Mouse (Mus musculus): ENCODE data around the gene Hoxd11. TPM values are rescaled to one million over a fixed set of nuclear protein-coding genes. Genes with fewer than 3 reads are reported as not detected.
A peak's percentile ranks its signal among the peaks of the same experiment; 100 is the strongest.

Hoxd11 gene
- polyA plus RNA-seq, 1 experiment from 2014 or later, result 0.44 TPM

DNA sequence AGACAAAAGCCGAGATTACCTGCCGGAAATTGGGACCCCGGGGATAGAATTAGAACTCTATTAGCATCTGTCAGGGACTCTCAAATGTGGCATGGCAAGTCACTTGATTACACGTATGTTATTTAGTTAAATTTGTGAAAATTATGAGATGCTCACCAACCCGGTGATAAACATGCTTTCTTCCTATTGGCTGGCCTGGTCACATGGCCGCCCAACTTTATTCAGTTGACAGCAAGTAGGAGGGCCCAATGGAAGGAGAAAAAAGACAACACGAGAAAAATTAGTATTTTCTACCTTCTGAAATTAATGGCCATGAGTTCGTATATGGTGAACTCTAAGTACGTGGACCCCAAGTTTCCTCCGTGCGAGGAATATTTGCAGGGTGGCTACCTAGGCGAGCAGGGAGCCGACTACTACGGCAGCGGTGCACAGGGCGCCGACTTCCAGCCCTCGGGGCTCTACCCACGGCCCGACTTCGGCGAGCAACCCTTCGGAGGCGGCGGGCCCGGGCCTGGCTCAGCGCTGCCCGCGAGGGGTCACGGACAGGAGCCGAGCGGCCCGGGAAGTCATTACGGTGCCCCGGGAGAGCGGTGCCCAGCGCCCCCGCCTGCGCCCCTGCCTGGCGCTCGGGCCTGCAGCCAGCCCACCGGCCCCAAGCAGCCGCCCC lies 47.7 kb downstream of the Hoxd11 start:
- no peaks in the 10 kb centered on the region for H3K36me3 ChIP-seq (ENCODE audit: control insufficient read depth, insufficient read depth, low read length)
- no peak for ATAC-seq (replicated peaks; ENCODE audit: low FRiP score)
- peaks cover 98% of the 10 kb centered on the region for H3K27me3 ChIP-seq (replicated peaks; ENCODE audit: control insufficient read depth, insufficient read depth, low read length)
- 4% methylated on average over 43 of the region's 43 CpGs for WGBS
- H3K27ac ChIP-seq (ENCODE audit: low read depth, low read length), result no peak overlapping the region
- peak overlapping the region; percentile 44 for H3K4me3 ChIP-seq (ENCODE audit: low read depth, low read length)
- H3K9me3 ChIP-seq (ENCODE audit: control insufficient read depth, low read length), result no peaks in the 10 kb centered on the region
- no peak for DNase-seq (ENCODE audit: low spot score)
- 0 out of 2 replicates have a peak, but pooled peaks cover 2% of the 10 kb centered on the region for H3K4me1 ChIP-seq (replicated peaks; ENCODE audit: control insufficient read depth, insufficient read depth, low read length)
- no peak overlapping the region for H3K9ac ChIP-seq (ENCODE audit: low read depth, low read length)
- peak overlapping the region; percentile 57 for H3K4me2 ChIP-seq

DNA sequence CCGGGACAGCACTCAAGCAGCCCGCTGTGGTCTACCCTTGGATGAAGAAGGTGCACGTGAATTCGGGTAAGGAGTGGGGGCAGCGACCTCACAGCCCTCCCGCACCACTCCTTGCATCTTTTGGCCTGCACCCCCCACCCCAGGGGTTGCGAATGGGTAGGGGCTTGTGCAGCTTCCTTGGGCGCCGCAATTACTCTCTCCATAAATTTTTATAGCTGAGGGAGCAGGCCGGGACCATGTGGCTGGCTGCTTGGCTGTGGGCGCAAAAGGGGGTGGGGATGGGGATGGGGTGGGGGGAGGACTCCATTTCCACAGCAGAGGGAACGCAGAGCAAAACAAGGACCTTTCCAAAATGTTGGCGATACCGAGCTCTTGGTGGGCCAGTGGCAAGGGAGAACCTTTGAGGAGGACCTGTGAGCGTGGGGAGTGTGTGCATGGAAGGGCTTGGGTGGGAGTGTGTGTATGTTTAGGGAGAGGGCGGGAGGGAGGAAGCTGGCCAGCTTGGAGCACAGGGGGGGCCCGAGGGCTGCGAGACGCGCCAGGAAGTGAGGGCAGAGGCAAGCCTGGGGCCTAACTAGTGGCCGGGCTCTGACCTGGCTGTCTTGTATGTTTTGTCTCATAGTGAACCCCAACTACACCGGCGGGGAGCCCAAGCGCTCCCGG lies 48.4 kb downstream of the Hoxd11 start:
- H3K9me3 ChIP-seq (ENCODE audit: control insufficient read depth, low read length), result no peaks in the 10 kb centered on the region
- peak overlapping the region; percentile 57 for H3K4me2 ChIP-seq
- DNase-seq (ENCODE audit: low spot score), result no peak
- no peak overlapping the region for H3K9ac ChIP-seq (ENCODE audit: low read depth, low read length)
- no peaks in the 10 kb centered on the region for H3K36me3 ChIP-seq (ENCODE audit: control insufficient read depth, insufficient read depth, low read length)
- peak overlapping the region; percentile 44 for H3K4me3 ChIP-seq (ENCODE audit: low read depth, low read length)
- no peak for ATAC-seq (replicated peaks; ENCODE audit: low FRiP score)
- H3K4me1 ChIP-seq (replicated peaks; ENCODE audit: control insufficient read depth, insufficient read depth, low read length), result peaks cover 2% of the 10 kb centered on the region; the same call in 1 of the 2 replicates
- H3K27ac ChIP-seq (ENCODE audit: low read depth, low read length), result no peak overlapping the region
- WGBS, result 8% methylated on average over 24 of the region's 25 CpGs
- peaks cover 98% of the 10 kb centered on the region for H3K27me3 ChIP-seq (replicated peaks; ENCODE audit: control insufficient read depth, insufficient read depth, low read length)

DNA sequence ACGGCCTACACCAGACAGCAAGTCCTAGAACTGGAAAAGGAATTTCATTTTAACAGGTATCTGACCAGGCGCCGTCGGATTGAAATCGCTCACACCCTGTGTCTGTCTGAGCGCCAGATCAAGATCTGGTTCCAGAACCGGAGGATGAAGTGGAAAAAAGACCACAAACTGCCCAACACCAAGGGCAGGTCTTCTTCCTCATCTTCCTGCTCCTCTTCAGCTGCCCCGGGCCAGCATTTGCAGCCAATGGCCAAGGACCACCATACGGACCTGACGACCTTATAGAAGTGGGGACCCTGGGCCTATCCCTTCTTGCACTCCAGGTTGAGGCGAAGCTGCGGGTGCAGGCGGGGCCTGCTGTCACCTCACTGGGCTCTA lies 48.9 kb downstream of the Hoxd11 start:
- Histone ChIP-seq H3K4me2 (no peak overlapping the region), H3K27ac (ENCODE audit: low read depth, low read length) (no peak overlapping the region), H3K4me1 (replicated peaks; ENCODE audit: control insufficient read depth, insufficient read depth, low read length) (peaks cover 2% of the 10 kb centered on the region; the same call in 1 of the 2 replicates), H3K4me3 (ENCODE audit: low read depth, low read length) (no peak overlapping the region), H3K36me3 (ENCODE audit: control insufficient read depth, insufficient read depth, low read length) (no peaks in the 10 kb centered on the region), H3K9ac (ENCODE audit: low read depth, low read length) (no peak overlapping the region), H3K27me3 (replicated peaks; ENCODE audit: control insufficient read depth, insufficient read depth, low read length) (peaks cover 98% of the 10 kb centered on the region), H3K9me3 (ENCODE audit: control insufficient read depth, low read length) (no peaks in the 10 kb centered on the region)
- ATAC-seq (replicated peaks; ENCODE audit: low FRiP score), result no peak
- WGBS, result 28% methylated on average over 13 of the region's 13 CpGs
- DNase-seq (ENCODE audit: low spot score), result peak; percentile 33

DNA sequence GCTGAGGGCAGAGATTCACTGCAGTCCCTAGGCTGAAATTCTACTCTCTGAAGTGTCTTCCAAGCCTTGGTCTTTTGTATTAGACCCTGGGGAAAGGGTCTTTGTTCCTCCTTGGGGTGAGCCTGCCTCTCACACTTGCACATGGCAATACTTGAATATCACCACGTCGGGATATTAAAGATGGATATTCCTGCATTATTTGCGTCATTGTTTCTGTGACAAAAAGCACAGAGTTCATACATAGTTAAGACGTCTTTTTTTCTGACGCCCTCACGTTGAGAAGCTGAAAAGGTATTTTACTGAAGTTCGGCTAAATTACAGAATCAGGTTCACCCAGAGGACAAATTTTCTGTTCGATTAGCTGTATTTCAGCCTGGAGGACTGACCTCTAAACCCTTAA lies 51.0 kb downstream of the Hoxd11 start:
- no peaks in the 10 kb centered on the region for H3K9me3 ChIP-seq (ENCODE audit: control insufficient read depth, low read length)
- H3K36me3 ChIP-seq (ENCODE audit: control insufficient read depth, insufficient read depth, low read length), result no peaks in the 10 kb centered on the region
- ATAC-seq (replicated peaks; ENCODE audit: low FRiP score), result no peak
- peaks cover 98% of the 10 kb centered on the region for H3K27me3 ChIP-seq (replicated peaks; ENCODE audit: control insufficient read depth, insufficient read depth, low read length)
- H3K4me3 ChIP-seq (ENCODE audit: low read depth, low read length), result no peak overlapping the region
- DNase-seq (ENCODE audit: low spot score), result no peak
- peaks cover 2% of the 10 kb centered on the region; the same call in 1 of the 2 replicates for H3K4me1 ChIP-seq (replicated peaks; ENCODE audit: control insufficient read depth, insufficient read depth, low read length)
- H3K9ac ChIP-seq (ENCODE audit: low read depth, low read length), result no peak overlapping the region
- 29% methylated on average over 8 of the region's 8 CpGs for WGBS
- H3K27ac ChIP-seq (ENCODE audit: low read depth, low read length), result no peak overlapping the region
- no peak overlapping the region for H3K4me2 ChIP-seq

DNA sequence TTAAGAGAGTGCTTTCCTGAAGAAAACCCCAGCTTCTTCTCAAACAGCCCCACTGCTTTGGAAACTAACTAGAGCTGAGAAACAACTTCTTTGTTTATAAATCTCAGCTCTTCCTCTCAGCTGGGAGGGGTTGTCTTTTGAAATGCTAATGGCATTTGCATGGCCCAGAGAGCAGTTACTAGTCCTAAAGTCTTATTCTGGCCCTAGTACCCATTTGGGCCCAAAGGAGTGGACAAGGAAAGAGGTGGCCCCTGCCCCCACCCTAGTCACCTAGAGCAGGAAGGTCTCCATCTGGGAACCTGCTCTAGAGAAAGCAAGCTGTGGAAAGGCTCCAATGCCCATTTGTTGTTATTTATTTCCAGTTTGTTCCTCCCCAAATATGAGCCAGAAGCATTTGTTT lies 51.7 kb downstream of the Hoxd11 start:
- no peak overlapping the region for H3K27ac ChIP-seq (ENCODE audit: low read depth, low read length)
- H3K9ac ChIP-seq (ENCODE audit: low read depth, low read length), result no peak overlapping the region
- ATAC-seq (replicated peaks; ENCODE audit: low FRiP score) (no peak), DNase-seq (ENCODE audit: low spot score) (no peak)
- H3K9me3 ChIP-seq (ENCODE audit: control insufficient read depth, low read length), result no peaks in the 10 kb centered on the region
- peaks cover 98% of the 10 kb centered on the region for H3K27me3 ChIP-seq (replicated peaks; ENCODE audit: control insufficient read depth, insufficient read depth, low read length)
- no peaks in the 10 kb centered on the region for H3K36me3 ChIP-seq (ENCODE audit: control insufficient read depth, insufficient read depth, low read length)
- no peak overlapping the region for H3K4me3 ChIP-seq (ENCODE audit: low read depth, low read length)
- H3K4me1 ChIP-seq (replicated peaks; ENCODE audit: control insufficient read depth, insufficient read depth, low read length), result peaks cover 2% of the 10 kb centered on the region; the same call in 1 of the 2 replicates
- no peak overlapping the region for H3K4me2 ChIP-seq

DNA sequence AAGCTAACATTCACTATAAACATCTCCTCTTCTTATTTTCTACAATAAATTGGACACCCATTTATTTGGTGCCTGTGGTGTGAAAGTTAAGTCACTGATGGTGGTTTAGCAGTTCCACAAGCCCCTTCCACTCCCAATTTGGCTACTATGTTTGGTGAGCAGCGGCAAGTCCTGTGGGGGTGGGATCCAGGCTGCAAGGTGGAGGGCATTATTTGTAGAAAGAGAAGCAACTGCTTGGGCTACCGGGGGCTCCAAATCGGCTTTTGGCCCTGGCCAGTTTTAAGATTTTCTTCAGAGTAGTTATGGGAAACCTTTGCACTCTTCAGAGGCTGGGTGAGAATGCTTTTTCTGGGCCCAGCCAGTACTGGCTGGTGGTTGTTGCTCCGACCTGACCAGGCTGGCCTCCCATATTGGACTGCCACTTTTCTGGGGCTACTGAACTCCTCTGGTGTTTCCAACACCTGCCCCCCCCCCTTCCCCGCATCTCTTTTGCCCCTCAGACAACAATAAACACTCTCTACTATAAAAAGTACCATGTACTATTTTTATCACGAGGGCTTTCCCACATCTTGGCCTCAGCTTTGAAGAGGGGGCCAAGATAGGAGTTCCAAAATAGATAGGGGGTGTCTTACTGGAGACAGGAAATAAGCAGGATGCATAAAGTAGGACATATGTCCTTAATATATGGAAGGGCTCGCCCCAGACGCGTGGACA lies 52.6 kb downstream of the Hoxd11 start:
- H3K4me3 ChIP-seq (ENCODE audit: low read depth, low read length), result no peak overlapping the region
- DNase-seq (ENCODE audit: low spot score), result no peak
- no peak overlapping the region for H3K27ac ChIP-seq (ENCODE audit: low read depth, low read length)
- H3K9ac ChIP-seq (ENCODE audit: low read depth, low read length), result no peak overlapping the region
- peaks cover 98% of the 10 kb centered on the region for H3K27me3 ChIP-seq (replicated peaks; ENCODE audit: control insufficient read depth, insufficient read depth, low read length)
- H3K9me3 ChIP-seq (ENCODE audit: control insufficient read depth, low read length), result no peaks in the 10 kb centered on the region
- no peak for ATAC-seq (replicated peaks; ENCODE audit: low FRiP score)
- H3K4me2 ChIP-seq, result no peak overlapping the region; the same call in 1 of the 2 replicates
- peaks cover 2% of the 10 kb centered on the region; the same call in 1 of the 2 replicates for H3K4me1 ChIP-seq (replicated peaks; ENCODE audit: control insufficient read depth, insufficient read depth, low read length)
- 18% methylated on average over 9 of the region's 9 CpGs for WGBS
- no peaks in the 10 kb centered on the region for H3K36me3 ChIP-seq (ENCODE audit: control insufficient read depth, insufficient read depth, low read length)

DNA sequence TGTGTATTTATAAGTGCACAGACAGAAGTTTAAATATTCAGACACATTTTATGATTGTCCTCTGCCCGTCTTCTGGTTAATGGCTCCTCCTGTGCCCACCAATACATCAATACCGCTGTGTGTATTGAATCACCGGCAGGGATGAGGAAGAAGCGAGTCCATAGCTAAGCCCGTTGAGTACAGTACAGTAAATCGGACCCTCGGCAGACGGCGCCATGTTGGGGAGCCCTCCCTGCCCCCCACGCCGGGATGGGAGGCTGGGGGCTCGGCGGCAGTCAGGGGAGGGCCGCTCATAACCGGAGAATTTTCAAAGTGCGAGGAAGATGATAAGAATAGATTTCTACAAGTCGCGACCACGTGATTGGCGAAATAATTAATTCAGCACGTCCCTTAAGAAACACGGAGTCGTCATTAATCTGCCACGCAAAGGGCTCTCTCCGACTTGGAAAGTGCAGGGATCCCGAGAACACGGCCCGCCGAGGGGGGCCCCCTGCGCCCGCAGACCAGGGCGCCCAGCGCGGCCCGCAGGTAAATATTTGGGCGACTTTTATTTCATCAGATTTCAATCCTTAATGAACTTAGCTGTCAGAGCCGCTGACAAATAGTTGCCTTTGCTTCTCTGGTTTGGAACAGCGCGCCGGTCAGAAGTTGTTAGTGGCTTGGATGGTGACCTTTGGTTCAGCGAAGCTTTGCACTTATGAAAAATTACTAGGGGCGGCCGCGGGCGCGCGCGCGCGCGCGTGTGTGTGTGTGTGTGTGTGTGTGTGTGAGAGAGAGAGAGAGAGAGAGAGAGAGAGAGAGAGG lies 53.4 kb downstream of the Hoxd11 start:
- Histone ChIP-seq H3K9ac (ENCODE audit: low read depth, low read length) (no peak overlapping the region), H3K27ac (ENCODE audit: low read depth, low read length) (no peak overlapping the region), H3K27me3 (replicated peaks; ENCODE audit: control insufficient read depth, insufficient read depth, low read length) (peaks cover 98% of the 10 kb centered on the region), H3K36me3 (ENCODE audit: control insufficient read depth, insufficient read depth, low read length) (no peaks in the 10 kb centered on the region), H3K4me3 (ENCODE audit: low read depth, low read length) (0 out of 2 replicates have a peak overlapping the region, but pooled peaks have one; percentile 6), H3K4me2 (peak overlapping the region; percentile 24), H3K9me3 (ENCODE audit: control insufficient read depth, low read length) (no peaks in the 10 kb centered on the region), H3K4me1 (replicated peaks; ENCODE audit: control insufficient read depth, insufficient read depth, low read length) (no peaks in the 10 kb centered on the region; the same call in 1 of the 2 replicates)
- WGBS, result 2% methylated on average over 52 of the region's 52 CpGs
- ATAC-seq (replicated peaks; ENCODE audit: low FRiP score) (no peak), DNase-seq (ENCODE audit: low spot score) (peak; percentile 36)

DNA sequence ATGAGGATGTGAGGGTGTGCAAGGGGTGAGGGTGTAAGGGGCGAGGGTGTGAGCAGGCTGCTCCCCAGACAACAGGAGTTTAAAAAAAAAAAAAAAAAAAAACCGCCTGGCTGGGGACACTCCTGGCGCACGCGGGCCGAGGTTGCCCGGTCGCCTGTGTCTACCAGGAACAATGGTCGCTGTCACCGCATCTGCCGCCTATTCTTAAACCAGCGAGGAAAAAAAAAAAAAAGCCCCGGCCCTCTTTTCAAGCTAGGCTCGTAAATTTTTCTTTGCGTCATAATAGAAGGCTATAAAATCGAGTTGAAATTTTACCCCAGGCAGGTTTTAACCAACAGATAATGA lies 53.9 kb downstream of the Hoxd11 start:
- 1% methylated on average over 16 of the region's 16 CpGs for WGBS
- H3K27ac ChIP-seq (ENCODE audit: low read depth, low read length), result no peak overlapping the region
- H3K4me3 ChIP-seq (ENCODE audit: low read depth, low read length), result no peak overlapping the region
- ATAC-seq (replicated peaks; ENCODE audit: low FRiP score) (no peak), DNase-seq (ENCODE audit: low spot score) (peak; percentile 35)
- H3K4me2 ChIP-seq, result peak overlapping the region; percentile 24
- H3K4me1 ChIP-seq (replicated peaks; ENCODE audit: control insufficient read depth, insufficient read depth, low read length), result no peaks in the 10 kb centered on the region; the same call in 1 of the 2 replicates
- no peak overlapping the region for H3K9ac ChIP-seq (ENCODE audit: low read depth, low read length)
- no peaks in the 10 kb centered on the region for H3K36me3 ChIP-seq (ENCODE audit: control insufficient read depth, insufficient read depth, low read length)
- H3K27me3 ChIP-seq (replicated peaks; ENCODE audit: control insufficient read depth, insufficient read depth, low read length), result peaks cover 98% of the 10 kb centered on the region
- no peaks in the 10 kb centered on the region for H3K9me3 ChIP-seq (ENCODE audit: control insufficient read depth, low read length)
